Mouse (Mus musculus): Measurements from ENCODE around the gene D17Wsu92e.

DNA sequence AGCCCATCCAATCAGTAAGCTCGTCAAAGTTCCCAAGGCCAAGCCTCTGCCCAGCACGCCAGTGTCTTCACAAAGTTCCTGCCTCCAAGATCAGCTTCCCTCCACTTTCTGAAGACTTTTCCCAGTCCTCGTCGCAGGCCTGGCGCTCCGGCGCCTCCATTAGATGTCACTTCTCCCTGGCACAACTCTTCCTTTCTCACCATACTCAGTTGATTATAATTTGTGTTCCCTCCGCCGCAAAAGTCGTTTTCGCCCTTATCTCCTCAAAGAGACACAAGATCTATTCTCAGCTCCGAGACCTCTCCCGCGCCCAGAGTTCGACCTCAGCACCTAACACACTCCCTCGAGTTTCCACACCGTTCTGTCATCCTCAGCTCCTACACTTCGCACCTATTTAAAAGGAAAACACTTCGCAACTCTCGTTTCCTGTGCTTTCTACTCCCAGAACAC lies 902 bp downstream of the D17Wsu92e start:
- TF ChIP-seq MYOD1 (IDR thresholded peaks at IDR 0.05; ENCODE audit: control insufficient read depth in 1 of 3, insufficient read length in 2 of 3, low read depth in 2 of 3) (no peak), POLR2A (IDR thresholded peaks at IDR 0.05; ENCODE audit: insufficient read length, low read depth) (no peak), POLR2AphosphoS2 (IDR thresholded peaks at IDR 0.05; ENCODE audit: insufficient read length, low read depth) (no peak), CEBPB (IDR thresholded peaks at IDR 0.05; ENCODE audit: insufficient read depth, poor library complexity, severe bottlenecking) (no peak), E2F4 (IDR thresholded peaks at IDR 0.05; ENCODE audit: insufficient read depth) (no peak)
